Mouse (Mus musculus) embryo, embryonic 10 days (tissue): ENCODE results near the gene Camsap3.

Experiments
- DNase-seq: peaks from one replicate; pipeline ENCODE4 v3.0.0-alpha.2; 2015; ENCODE audit warnings: low spot score

Gene Camsap3

GRCm38 (mm10) chr8:3600401-3600800 is 13.3 kb downstream of the Camsap3 start:
- DNase-seq: no peak

- DNase-seq: no peak
These were observed 16.3 kb downstream of the Camsap3 start for GRCm38 (mm10) chr8:3603439-3603838.

- DNase-seq: no peak
These were observed 19.5 kb downstream of the Camsap3 start for GRCm38 (mm10) chr8:3606593-3606992.

- no peak for DNase-seq
These were observed 20.7 kb downstream of the Camsap3 start for GRCm38 (mm10) chr8:3607822-3608221.

- no peak for DNase-seq
These were observed 22.1 kb downstream of the Camsap3 start for GRCm38 (mm10) chr8:3609046-3609815.

- no peak for DNase-seq
These were observed 22.7 kb downstream of the Camsap3 start for GRCm38 (mm10) chr8:3609816-3610150.

- DNase-seq: peak; percentile 100
These were observed 34.3 kb downstream of the Camsap3 start, which contains the start of the genes Xab2 and Pet100 for GRCm38 (mm10) chr8:3621199-3621970. TSS of gene Xab2 (minus strand) at chr8:3621316. TSS of gene Pet100 (plus strand) at chr8:3621548.

GRCm38 (mm10) chr8:3622119-3622518 is 35.0 kb downstream of the Camsap3 start:
- DNase-seq: no peak

- DNase-seq: no peak
These were observed 38.4 kb downstream of the Camsap3 start, which contains the start of gene Pcp2 for GRCm38 (mm10) chr8:3625445-3625844. TSS of gene Pcp2 (minus strand) at chr8:3625545.

- no peak for DNase-seq
These were observed 39.9 kb downstream of the Camsap3 start for GRCm38 (mm10) chr8:3626971-3627370.

- peak; percentile 55 for DNase-seq
These were observed 40.9 kb downstream of the Camsap3 start for GRCm38 (mm10) chr8:3628014-3628413.

- DNase-seq: peak; percentile 78
These were observed 43.8 kb downstream of the Camsap3 start, which contains the start of gene Stxbp2 for GRCm38 (mm10) chr8:3630647-3631477. TSS of gene Stxbp2 (plus strand) at chr8:3630955.

GRCm38 (mm10) chr8:3631478-3631875 is 44.4 kb downstream of the Camsap3 start:
- no peak for DNase-seq

- DNase-seq: peak; percentile 45
These were observed 58.7 kb downstream of the Camsap3 start for GRCm38 (mm10) chr8:3645804-3646203.

- DNase-seq: no peak
These were observed 59.9 kb downstream of the Camsap3 start for GRCm38 (mm10) chr8:3646824-3647531.

- no peak for DNase-seq
These were observed 60.5 kb downstream of the Camsap3 start for GRCm38 (mm10) chr8:3647561-3647960.

GRCm38 (mm10) chr8:3648268-3648667 is 61.2 kb downstream of the Camsap3 start:
- DNase-seq: no peak

GRCm38 (mm10) chr8:3648990-3649389 is 61.9 kb downstream of the Camsap3 start:
- DNase-seq: peak; percentile 62

- no peak for DNase-seq
These were observed 65.8 kb downstream of the Camsap3 start for GRCm38 (mm10) chr8:3652845-3653244.

GRCm38 (mm10) chr8:3654726-3655508 is 67.8 kb downstream of the Camsap3 start:
- no peak for DNase-seq

GRCm38 (mm10) chr8:3655526-3655925 is 68.4 kb downstream of the Camsap3 start, which contains the start of gene Retn:
TSS of gene Retn (plus strand) at chr8:3655770.
- DNase-seq: no peak
